Mouse (Mus musculus): Measurements from ENCODE around the gene Atp5l.
"Not testable (repeated sequence)": the region's sequence is repeated elsewhere in the genome, so short reads cannot be mapped to it uniquely, and the experiment has no call there.

Atp5l gene

DNA sequence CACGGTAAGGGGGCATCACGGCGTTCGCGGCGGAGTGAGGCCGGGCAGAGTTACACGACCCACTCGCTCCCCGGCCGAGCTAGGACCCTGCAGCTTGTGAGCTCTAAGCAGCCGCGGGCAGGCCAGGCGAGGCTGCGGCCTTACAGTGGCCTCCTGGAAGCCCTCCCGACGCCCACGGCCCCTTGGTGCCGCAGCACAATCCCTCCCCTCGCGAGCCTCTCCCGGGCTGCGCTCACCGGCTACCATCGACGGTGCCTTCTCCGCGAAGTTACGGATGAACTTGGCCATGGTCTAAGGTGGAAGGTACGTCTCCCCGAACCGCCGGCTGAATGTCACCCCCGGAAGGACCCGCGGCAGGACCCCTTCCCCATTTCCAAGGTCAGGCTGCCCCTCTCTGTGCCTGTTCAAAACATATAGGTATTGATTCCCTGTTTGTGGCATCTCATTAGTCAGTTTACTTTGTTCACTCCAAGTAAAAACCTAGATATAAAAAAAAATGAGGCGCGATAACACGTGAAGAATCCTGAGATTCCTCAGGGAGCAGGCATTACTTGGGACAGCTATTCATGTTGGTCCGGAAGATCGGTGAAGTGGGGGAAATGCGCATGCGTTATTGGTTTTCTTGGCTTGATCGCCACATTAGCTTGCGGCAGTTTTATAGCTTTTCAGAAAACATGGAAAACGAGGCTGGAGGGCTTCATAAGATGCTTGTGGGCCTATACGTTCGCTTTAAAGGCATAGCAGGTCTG lies at the start of gene Atp5l:
Gene Atp5l, minus strand, starts transcription at position 369 of the 749 bp plus-strand sequence.
- DNase-seq (ENCODE audit: low read depth, low spot score): peak; percentile 92

DNA sequence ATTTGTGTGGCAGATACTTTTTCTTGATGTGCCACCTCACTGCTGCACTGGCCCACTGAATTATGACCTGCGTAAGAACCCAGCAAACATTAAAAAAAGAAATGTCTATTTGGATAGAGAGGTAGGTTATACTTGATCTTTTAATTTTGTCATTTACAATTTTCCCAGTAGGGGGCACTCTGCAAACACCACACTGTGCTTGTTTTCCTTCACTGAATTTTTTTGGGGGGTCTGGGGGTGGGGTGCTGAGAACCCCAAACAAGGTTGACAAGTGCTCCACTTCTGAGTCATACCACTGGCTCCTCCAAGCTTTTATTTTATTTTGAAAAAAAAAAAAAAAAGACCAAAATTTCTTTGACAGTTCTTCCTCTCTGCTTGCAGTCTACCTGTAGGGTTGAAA lies 48.9 kb upstream of the Atp5l start:
- no peak for DNase-seq (ENCODE audit: low read depth, low spot score)

DNA sequence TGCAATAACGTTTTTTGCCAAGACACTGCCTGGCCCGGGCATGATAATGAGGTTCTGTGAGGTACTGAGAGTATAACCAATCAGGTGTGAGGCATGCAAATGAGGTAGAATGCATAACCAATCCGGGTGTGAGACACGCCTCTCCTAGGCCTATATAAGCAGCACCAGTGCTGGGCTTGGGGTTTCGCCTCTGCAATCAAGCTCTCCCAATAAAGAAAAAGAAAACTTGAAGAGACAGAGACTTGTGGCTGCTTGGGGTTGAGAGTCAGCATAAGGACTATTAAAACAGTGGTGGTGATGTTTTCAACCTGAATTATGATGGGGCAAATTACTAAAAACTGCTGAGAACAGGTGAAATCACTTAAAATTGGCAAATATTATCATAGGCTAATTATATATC lies 47.2 kb upstream of the Atp5l start:
- DNase-seq (ENCODE audit: low read depth, low spot score): not testable (repeated sequence)

DNA sequence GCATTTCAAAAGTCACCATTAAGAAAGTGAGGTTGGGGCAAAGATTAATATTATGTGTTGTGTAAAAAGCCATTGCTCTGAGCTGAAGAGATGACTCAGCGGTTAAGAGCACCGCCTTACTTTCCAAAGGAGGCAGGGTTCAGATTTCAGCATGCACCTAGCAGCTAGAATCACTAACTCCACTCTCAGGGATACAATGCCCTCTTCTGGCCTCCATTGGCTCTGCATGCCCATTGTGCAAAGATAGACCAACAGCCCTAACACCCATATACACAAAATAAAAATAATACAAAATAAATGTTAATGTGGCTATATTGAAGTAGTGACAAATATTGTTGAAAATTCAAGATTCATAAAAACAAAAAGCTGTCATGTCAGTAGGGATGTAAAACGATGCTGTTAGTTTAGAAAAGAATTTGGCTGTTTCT lies 46.3 kb upstream of the Atp5l start:
- peak; percentile 81 for DNase-seq (ENCODE audit: low read depth, low spot score)

DNA sequence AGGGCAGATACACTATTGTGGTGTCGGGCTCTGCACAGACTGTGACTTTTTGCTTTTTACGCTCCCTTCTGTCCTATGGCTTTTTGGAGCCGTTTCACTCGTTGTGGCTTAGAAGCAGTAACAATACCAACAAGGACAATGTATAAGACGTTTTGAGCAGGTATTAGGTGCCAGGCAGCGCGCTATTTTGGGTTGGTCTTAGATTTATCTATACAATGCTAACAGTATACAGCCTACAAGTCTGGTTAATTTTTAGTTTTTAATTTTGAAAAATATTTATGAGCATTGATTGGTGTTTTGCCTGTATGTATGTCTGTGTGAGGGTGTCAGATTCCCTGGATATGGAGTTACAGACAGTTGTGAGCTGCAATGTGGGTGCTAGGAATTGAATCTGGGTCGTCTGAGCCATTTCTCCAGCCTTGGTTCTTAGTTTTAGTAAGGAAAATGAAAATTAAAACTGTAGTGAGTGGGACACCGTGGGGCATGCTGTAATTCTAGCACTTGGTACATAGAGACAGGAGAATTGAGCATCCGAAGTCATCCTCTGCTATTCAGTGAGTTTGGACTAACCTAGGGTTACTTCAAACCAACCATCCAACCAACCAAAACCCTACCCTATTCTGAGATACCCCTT lies 45.4 kb upstream of the Atp5l start:
- peak; percentile 16 for DNase-seq (ENCODE audit: low read depth, low spot score)

DNA sequence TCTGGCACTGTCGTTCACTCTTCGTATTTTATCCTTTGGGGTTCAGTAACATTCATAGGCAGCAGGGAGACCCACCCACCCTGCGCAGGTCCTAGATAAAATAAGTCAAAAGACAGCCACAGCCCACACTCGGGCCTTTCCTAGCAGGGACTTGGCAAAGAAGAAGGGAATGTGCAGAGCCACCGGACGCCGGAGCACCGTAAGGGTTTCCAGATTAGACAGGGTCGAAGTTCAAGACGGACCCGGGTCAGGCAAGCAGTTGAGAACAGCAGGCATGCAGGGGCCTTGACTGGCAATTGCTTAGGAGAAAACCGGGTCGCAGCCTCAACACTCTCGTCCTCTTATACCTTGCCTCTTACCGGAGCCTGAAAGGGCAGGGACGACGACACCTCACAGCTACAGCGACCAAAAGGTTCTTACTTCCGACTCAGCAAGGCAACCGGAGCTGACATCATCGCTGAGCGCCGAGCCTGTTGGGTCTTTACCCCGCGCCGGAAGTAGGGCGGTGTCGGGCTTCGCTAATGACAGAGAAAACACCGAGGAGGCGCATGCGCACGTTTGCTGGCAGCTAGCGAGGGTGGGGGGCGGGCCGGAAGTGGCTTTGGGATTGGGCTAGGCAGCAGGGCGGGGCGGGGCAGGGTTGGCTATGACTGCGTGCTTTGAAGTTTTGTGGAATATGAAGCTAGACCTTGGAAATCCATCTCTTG lies 44.7 kb upstream of the Atp5l start, which contains the start of gene Ube4a:
Gene Ube4a, minus strand, starts transcription at position 475 of the 707 bp plus-strand sequence.
- peak; percentile 99 for DNase-seq (ENCODE audit: low read depth, low spot score)

DNA sequence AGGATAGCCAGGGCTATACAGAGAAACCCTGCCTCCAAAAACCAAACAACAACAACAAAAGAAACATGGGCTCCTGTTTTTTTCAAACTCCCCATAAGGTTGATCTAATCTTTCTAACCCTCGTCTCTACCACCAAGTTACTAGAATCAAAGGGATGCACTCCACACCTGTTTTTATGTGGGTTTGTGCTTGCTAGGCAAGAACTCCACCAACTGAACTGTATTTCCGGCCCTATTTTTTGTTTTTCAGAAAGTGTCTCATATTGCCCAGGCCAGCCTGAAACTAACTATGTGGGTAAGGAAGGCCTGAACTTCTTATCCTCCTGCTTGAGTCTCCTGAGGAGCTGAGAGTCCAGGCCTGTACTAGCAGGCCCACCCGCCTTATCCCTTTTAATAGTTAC lies 33.9 kb upstream of the Atp5l start:
- no peak for DNase-seq (ENCODE audit: low read depth, low spot score)

DNA sequence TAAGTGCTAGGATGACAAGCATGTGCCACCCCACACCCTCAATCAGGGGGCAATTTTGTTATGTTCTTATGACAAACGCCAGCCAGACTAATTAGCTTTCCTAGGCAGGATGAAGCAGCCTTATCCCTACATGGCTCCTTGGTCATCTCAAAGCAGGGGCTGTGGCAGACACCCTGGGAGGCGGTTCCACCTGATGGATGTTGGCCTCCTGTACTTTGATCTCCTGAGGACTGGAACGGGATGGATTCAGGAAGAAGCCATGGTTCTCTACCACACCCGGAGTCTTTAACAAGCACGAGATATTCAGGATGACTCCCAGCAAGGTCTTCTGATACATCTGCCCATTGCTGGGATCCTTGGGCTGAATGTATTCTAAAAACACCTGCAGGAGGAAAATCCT lies 27.3 kb upstream of the Atp5l start:
- no peak for DNase-seq (ENCODE audit: low read depth, low spot score)

DNA sequence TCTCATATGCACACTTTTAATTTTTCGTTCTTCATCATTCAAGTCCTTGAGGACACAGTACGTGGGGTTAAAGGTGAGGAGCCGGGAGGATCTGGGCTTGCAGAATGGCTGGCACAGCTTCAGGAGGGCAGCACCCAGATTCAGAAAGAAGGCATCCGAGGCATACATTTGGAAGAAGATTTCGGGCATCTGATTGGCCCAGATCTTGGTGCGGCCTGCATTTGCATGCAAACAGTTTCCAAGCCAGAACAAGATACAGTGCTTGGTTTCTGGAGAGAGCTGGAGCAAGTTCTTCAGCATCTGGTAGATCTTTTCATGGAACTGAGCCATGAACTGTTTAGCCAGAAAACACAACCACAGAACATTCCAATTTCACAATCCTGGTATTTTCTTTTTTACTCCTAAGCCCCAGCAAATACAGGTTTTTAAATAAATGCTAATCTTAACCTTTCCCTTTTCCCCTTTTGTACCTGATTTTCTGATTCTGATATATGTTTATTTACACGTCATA lies 25.7 kb upstream of the Atp5l start:
- DNase-seq (ENCODE audit: low read depth, low spot score): no peak

DNA sequence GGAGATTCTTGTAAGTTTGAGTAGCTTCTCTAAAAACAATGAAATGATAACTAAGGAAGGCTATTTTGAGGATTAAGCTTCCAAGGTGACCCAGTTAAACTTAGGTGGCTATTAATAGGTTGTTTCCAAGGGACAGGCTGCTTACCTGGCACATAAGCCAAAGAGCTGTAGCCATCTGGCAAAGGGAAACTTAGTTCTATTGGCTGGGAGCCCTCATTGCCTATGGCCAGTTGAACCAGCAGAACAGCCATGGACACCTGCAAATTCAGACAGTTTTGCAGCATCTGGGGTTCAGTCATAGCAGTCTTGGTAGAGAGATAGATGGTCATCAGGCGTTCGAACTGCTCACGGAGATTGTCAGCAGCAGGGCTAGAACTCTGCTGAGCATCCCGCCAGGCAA lies 21.9 kb upstream of the Atp5l start:
- DNase-seq (ENCODE audit: low read depth, low spot score): no peak

DNA sequence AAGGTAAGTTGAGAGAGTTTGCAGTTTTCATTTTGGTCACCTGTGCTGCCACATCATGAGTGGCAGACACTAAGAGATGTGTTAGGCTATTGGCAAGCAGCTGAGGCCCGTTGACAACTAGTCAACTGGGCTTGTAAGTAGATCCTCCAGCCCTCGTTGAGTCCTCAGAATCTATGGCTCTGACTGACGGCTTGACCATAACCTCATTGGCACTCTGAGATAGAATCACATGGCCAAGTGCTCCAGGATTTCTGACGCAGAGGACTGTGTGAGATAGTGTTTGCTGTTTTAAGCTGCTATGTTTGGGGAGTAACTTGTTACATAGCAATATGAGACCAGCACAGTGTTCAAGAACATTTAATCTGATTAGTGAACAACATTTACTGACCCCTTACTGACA lies 21.2 kb upstream of the Atp5l start:
- no peak for DNase-seq (ENCODE audit: low read depth, low spot score)

DNA sequence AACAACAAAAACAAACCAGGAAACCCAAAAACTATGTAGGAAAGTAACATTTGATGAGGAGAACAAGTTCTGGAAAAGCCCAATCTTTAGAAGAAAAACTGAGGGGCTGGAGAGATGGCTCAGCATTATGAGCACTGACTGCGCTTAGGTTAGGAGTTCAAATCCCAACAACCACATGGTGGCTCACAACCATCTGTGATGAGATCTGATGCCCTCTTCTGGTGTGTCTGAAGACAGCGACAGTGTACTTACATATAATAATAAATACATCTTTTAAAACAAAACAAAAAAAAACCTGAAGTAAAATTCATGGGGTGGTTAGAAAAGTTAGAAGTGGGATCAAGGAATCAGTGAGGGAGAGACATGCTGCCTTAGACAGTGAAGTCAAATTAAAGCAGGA lies 1.0 kb upstream of the Atp5l start:
- no peak for DNase-seq (ENCODE audit: low read depth, low spot score)

DNA sequence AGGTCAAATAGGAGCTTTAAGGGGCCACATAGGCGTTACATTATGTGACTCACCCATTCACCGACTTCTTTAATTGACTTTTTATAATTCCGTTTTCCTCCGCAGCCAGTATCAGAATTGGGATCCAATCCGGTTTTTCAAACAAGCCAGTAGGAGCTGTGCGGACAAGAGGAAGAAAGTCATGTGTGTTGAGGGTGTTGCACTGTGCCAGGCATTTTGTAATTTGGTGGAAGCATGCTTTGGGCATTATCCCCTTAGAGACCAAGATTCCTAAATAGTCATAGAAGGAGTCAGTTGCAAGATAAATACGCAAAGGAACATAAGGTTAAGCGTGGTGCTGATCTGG lies 554 bp upstream of the Atp5l start:
- DNase-seq (ENCODE audit: low read depth, low spot score): no peak

DNA sequence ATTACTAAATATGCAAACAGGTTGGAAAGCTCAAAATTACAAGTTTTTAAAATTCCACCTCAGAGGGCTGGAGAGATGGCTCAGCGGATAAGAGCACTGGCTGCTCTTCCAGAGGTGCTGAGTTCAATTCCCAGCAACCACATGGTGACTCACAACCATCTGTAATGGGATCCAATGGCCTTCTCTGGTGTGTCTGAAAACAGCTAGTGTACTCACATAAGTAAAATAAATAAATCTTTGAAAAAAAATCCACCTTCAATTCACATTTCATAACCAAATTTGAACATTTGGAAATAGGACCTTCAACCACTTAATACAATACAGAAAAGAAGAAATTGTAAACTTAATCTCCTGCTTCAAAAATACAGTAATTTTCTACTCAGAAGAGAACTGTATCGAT lies 936 bp downstream of the Atp5l start:
- DNase-seq (ENCODE audit: low read depth, low spot score): peak; percentile 26

DNA sequence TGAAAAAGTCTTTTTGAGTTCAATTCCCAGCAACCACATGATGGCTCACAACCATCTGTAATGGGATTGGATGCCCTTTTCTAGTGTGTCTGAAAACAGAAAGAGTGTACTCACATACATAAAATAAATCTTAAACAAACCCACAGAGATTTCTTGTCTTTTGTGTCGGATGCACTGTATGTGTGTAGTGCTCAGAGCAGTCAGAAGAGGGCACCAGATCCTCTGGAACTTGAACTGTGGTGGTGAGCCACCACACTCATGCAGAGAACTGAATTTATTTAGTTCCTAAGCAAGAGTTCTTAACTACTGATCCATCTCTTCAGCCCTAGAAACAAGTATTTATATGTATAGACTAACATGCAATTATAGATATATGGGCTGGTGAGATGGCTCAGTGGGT lies 4.3 kb downstream of the Atp5l start:
- no peak for DNase-seq (ENCODE audit: low read depth, low spot score)

DNA sequence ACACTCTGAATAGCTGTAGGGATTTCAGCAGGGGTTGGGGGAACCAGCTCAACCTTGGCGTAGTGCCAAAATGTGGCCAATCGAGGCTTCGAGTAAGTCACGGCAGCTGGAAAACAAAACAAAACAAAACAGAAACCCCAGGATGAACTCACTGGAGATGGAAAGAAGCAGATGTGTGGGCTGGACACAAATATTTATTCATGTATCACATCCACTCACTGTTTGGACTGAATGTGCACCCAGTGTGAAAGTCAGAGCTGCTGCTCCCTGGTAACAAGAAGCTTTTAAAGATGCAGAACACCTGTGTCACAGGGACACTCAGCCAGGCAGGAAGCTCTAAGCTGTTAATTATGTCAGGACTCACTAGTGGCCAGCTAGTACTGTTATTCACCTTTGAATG lies 5.8 kb downstream of the Atp5l start:
- no peak for DNase-seq (ENCODE audit: low read depth, low spot score)

DNA sequence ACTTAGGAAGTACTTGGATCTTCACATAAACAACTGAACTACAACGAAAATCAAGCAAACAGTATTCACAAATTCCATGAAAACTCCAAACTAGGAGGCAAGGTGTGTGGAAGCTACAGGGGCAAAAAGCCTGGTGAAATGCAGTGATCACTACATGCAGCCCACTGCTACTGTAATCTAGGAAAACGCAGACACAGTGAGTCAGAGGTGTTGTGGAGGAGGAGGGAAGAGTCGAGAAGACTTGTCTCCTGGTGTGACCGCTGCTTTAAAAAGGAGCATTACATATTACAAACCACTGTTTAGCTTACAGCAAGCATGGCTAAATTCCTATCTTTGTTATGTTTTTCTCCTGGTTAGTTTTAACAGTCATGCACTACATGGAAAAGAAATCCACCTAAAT lies 9.2 kb downstream of the Atp5l start:
- DNase-seq (ENCODE audit: low read depth, low spot score): no peak

DNA sequence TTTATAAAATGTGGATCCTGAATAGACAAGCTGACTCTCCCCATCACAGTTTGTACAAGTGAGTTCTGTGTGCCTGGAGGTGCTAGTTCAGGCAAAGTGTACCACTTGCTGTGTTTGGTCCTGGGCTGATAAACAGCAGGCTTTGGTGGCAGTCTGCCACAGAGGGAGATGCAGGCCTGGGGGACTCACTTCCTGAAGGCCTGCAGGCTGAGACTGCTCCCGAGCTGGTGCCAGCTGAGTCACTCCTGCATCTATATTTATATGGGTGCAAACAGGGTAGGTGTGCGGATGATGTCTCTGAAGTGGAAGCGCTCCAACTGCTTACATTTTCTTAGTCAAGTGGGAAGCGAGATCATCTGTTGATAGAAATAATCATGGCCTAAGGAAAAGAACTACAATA lies 14.9 kb downstream of the Atp5l start:
- DNase-seq (ENCODE audit: low read depth, low spot score): no peak

DNA sequence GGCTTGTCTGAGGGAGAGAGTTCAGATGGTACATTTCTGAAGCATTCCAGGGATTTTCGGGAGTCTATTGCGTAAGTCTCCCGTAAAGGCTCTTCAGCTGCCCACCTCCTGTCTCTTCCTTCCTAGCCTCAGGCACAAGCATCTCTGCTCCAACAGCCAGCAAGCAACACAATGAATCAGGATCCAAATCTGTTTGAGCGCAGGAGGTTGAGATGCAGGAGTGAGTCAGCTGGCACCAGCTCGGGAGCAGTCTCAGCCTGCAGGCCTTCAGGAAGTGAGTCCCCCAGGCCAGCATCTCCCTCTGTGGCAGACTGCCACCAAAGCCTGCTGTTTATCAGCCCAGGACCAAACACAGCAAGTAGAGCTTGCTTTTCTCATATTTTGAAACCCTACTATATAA lies 15.6 kb downstream of the Atp5l start:
- DNase-seq (ENCODE audit: low read depth, low spot score): no peak

DNA sequence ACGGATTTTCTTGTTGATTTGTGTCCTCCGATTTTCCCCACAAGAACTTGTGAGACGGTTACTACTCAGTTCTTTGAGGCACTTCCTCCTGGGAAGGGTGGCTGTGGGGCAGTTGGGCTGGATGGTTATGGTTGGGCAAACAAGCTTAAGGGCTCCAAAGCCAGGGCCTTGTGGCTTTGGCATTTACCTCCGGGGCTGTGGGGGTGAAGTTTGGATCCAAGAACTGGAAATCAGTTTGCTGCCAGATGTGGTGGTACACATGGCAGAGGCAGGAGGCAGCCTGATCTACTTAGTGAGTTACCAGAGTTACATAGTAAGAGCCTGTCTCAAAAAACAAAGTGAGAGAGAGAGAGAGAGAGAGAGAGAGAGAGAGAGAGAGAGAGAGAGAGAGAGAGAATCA lies 16.7 kb downstream of the Atp5l start:
- DNase-seq (ENCODE audit: low read depth, low spot score): no peak

DNA sequence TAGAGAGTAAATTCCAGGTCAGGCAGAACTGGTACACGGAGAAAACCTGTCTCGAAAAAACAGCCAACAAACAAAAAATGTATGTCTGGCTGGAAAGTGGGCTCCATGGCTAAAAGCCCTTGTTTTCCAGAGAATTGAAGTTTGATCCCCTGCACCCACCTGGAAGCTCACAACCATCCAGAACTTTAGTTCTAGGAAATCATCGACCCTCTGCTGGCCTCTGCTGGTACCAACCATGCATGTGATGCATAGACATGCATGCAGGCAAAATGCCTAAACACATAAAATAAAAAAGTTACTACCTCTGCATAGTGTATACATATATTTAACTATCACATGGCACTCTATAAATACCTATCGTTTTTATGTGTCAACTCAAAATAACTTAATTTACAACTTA lies 20.1 kb downstream of the Atp5l start:
- DNase-seq (ENCODE audit: low read depth, low spot score): no peak

DNA sequence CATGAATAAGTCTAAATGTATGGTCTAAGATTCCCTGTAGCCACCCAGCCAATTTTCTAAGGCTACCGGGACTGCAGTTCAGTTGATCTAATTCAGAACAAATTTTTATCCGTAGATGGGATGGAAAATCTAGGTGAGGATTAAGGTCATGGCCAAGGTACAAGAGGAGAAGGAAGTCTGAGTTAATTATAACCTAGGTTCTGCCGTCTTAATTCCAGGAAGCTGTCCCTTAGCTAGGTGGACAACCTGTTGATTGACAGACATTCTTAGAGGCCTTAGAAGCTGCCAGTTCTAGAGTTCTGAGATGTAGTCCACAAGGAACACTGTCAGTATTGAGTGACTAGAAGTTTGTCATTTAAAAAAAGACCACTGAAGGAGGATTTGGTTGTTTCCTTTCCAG lies 20.8 kb downstream of the Atp5l start:
- no peak for DNase-seq (ENCODE audit: low read depth, low spot score)

DNA sequence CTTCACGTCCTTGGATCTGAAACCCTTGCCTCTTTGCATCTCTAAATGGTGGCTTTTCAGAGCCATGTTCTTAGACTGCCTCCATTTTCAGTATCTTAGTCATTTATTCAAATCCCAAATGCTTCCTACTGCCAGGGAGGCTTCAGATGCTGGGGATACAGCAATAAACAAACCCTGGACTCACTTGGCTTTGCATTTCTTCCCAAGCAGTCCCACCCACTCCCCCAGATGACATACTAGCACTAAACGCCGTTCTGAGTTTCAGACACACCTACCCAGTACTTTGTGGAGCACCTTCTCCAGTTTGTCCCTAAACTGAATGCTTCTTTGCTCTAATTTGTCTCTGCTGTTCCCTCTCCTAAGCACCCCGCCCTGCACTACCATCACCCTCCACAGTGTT lies 23.5 kb downstream of the Atp5l start:
- no peak for DNase-seq (ENCODE audit: low read depth, low spot score)

All from c-Kit-negative CD71-positive TER-119-positive erythroid progenitor cells, embryonic 14.5 days (primary cell).